Mouse (Mus musculus) cerebellum, postnatal 10 days (tissue): ENCODE results near the gene Dgkd.

Source experiments
- DNase-seq, 2 experiments: peaks; one replicate each; pipeline ENCODE4 v3.0.0; 2021; ENCODE audit warnings: mixed read lengths in 2 of 2

Gene Dgkd

DNA sequence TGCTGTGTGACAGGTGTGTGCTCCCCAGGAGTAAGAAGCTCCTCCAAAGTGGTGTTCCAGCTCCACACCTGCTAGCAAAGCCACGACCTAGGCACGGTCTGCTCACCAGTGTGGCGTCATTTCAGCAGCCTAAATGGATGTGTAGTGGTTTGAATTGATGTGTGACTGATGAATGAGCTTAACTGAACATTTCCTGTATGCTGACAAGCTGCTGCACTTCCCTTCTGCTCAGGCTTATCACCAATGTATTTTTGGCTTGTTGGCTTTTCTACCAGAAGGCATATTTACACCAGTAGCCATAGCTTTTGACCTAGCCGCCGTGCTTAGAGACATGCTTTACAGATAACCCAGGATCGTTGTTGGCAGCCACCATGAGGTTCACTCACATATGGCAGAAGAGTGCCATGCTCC lies 94.6 kb downstream of the Dgkd start:
- no peak for DNase-seq

DNA sequence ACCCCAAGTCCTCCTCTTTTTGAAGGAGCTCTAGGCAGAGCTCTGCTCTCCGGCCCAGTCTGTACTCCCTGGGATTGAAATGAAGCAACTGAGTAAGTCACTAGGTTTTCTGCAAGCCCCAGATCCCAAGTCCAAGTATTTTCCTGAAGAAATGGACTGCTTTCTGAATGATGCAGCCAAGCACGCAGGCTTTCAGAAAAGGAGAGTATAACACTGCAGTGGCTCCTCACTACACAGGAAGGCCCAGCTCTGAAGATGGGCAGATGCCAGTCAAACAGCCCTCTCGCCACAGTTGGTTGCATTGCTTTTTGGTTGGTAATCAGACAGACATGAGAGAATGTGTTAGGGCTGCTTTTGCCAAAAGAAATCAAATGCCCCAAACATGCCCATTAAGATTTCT lies 98.6 kb downstream of the Dgkd start:
- DNase-seq: no peak

DNA sequence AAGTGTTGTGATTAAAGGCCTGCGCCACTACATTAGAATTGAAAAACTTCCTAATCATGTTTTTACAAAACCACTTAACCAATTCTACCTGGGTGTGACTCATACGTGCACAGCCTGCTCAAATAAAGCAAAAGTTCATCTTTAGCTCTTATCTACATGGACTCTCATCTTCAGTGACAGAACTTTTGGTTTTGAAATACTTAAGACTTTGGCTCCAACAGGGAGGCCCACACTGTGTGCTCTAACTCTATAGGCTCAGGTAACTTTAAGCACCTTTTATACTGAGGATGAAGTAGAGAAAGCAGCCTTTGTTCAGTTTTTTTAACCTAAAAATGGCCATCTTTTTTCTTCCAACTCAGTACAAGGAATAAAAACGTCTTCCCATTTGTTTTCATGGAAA lies 100.0 kb downstream of the Dgkd start:
- no peak for DNase-seq

DNA sequence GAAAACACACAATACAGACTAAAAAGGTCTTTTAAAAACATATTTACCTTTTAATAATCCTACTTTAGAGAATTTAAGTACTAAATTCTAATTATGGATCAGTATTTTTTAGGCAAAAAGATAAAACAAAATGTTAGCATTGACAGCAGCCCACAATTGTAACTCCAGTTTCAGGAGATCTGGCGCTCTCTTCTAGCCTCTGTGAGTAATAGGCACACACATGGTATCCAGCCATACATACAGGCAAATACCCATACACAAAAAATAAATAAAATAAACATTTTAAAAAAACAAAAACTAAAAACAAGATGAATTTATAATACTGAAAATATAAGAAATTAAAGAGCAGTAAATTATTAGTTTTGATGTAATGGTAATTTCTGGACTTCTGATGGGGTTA lies 105.8 kb downstream of the Dgkd start:
- DNase-seq: no peak

DNA sequence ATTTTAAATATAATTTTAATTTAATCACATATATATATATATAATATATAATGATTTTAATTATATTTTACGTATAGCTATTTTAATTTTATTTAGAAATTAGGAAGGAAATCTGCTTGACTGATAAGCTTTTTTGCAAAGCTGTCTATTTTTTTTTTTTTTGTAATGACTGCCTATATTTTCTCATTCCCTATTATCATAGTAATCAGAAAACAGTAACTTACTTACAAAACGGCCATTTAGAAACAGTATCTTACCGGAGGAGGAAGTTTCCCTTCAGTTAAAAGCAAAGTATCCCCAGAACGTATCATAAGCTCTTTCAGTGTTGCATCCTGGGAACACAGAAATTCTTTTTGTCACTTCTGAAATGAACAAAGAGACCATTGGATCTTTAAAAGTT lies 106.4 kb downstream of the Dgkd start:
- no peak for DNase-seq

DNA sequence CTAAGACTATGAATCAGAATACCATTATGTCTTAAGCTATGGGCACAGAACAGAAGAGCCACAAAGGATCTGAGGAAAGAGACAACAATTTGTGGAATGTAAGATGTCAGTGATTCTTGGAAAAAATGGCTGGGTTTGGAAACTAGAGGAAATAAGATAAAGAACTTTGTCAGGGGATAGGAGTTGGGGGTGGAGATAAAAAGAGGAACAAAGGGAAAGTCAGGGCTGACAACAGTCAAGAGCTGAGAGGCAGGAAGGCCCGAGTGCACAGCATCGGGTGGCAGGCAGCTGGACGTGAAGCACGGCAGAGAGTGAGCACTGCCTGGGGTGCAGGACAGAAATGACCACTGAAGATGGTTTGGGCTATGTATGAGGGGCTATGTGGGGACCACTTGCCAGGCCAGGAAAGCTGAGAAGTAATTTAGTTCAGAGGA lies 106.9 kb downstream of the Dgkd start:
- DNase-seq: no peak

DNA sequence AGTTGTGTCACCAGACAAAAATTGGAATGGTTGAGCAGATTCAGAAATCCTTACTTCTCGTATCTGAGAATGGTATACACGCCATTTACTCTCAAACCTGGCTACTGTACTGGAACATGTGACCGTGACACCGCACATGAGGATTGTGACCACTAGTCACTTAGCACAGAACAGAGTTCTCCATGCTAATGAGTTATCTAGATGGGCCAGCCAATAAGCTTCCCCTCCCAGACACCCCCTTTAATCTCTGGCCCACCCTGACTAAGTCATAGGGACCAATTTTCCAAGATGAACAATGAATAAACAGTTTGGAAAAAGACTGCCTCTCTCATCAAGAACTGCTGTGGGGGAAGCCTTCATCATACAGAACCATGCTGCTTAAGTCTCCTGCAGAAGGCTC lies 107.7 kb downstream of the Dgkd start:
- no peak for DNase-seq

DNA sequence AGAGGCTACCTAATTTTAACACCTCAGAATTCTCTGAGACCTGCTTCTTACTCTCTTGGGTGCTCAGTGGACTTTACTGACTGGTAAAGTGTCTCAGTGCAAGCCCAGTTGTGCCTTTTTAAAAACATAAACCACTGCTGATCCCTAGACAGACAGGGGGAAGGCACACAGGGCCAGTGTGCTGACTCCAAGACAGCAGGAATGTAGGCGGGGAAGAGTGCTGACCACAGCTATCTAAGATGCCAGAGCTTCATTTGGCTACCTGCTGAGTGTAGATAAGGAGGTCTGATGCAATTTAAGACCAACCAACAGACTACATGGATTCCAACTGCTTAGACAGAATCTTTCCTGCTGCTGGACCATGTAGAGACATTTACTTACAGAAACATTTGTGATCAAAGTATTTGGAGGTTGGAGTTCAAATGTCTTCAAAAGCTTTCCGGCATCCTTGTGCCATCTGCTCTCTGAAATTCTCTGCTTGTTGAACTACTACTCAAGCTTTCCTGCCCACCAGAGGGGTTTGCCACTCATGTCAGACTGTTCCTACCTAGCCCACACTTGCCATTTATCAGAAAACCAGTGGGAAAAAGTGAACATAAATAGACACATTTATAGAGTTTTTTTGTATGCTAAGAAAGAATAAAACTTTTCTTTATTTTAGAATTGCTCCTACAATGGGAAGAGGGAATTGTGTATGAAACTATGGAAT lies 108.5 kb downstream of the Dgkd start:
- no peak for DNase-seq

DNA sequence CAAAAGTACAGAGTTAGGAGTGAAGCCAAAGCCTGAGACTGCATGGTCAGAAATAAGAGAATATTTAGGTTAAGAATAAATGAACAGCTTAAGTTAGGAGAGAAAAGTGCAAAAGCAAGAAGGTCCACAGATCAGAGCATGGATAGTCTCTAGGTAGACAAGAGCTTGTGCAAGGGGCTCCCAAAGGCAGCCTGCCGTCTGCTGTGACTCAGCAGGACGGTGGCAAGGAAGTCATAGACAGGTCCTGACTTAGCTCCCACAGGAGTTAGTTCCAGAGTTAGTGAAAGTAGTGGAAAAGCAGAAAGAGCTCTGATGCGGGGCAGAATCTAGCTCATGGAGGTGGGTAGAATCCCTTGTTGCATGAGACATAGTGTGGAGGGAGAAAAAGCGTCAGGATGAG lies 117.3 kb downstream of the Dgkd start:
- DNase-seq: no peak

DNA sequence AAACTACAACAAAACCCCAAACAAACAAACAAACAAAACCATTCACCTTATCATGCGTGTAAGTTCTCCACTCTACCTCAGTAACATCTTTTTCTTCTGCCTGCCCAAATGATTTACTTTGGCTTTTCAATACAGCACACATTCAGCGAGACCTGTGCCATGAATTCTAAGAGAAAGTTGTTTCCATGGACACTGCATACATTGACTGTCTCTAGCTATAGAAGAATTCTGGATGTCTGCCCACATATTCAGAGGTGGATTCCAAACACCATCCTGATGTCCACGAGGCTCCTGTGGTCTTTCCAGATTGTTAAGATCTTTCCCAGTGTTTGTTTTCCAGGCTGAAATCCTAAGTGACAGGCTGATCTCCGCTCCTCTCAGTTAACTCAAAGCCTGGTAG lies 129.2 kb downstream of the Dgkd start:
- no peak for DNase-seq

DNA sequence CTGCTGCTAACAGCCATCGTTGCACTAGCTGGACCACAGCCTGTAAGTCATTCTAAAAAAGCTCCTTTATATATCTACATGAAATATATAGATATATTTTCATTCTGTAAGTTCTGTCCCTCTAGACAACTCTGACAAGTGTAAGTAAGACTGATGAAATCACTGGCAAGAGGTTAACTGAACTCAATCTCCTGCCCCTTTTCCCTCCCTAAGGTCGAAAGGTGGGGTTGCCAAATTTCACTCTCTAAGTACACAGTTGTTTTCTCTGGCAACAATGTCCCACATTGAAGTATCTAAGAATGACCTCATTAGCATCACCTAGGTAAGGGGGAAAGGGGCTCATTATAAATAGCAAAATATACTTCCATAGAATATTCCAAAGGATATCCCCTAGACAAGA lies 139.6 kb downstream of the Dgkd start:
- DNase-seq: no peak
